Mouse (Mus musculus) adrenal gland, postnatal 0 days (tissue): ENCODE data around the gene Acads. TPM values are rescaled to one million over a fixed set of nuclear protein-coding genes. Genes with fewer than 3 reads are reported as not detected.

Experiments
- polyA plus RNA-seq: library from polyadenylated mRNA; unstranded; fragments of >200 nt; fragmentation: Nextera tagmentation; extraction: Ambion mirVana; gene quantifications from 2 replicates; pipeline ENCODE4 v1.2.1, GENCODE M21; 2015

The Acads gene
- polyA plus RNA-seq: 108 and 204 TPM in 2 replicates

DNA sequence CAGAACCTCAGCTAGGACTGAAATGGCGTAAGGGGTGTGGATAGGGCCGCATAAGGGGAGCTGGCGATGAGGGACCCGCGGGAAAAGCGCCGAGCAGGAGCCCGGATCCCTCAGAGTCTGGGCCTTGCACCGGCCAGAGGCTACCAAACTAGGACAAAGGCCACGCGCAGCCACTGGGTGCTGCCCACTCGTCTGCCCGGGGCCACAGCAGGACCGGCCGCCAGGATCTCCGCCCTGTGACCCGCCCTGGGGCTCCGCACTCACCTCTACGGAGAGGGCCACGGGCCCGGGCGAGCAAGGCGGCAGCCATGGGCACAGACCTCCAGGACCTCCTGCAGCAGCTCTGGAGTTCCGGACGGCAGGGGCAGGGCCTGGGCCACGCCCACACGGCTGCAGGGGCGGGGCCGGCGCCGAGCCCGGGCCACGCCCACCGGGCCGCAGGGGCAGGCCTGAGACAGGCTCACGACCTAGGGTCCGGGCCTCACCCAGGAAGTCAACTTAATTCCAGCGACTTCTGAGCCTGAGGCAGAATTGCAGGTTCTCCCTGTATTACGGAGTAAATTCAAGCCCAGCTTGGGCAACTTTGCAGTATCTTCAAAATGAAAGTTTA is at the start of gene Acads:
Gene Acads, minus strand, starts transcription at position 386 of the 610 bp plus-strand sequence.

DNA sequence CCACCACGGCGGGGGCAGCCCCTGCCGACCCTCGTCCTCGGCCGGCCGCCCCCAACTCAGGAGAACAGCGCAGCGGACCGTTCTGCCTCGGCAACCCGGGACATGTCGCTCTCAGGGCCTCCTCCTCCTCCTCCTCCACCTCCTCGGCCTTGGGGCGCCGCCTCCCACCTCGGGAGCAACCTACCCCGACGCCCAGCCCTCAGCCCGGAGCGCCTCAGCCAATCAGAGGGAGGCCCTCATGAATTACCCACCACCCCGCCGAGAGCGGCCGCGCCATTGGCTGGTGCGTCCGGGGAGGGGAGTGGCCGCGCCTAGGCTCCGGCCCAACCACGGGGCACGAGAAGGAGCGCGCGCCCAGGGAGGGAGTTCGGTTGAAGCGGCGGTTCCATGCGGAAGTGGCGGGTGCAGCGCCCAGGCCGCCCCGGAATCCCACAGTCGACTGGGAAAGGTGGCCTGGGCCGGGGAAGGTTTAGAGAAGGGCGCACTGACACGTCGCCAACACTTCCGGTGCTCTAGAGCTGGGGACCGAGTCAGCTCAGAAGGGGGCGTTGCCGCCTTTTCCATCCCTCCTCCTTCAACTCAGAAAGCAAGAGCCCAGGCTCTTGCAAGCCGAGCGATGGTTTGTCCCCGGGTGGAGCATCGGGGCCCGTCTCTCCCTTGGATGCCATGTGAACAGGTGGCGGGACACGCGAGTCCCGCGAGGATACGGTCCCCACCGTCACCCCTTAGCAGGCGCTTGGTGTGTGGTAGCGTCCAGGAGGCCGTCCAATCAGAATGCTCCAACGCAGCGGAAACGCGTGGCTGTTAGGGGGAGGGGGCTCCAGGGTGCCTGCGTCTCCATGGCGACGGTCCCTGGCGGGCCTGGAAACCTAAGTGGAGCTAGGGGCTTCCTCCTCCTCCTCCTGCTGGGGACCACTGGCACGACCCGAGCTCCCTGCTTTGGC is 39.2 kb upstream of the Acads start, which contains the start of gene Mlec:
Gene Mlec, minus strand, starts transcription at position 140 of the 944 bp plus-strand sequence.

GRCm38 (mm10) chr5:115134234-115135165 is 15.4 kb upstream of the Acads start, which contains the start of gene Unc119b:
TSS of gene Unc119b (minus strand) at chr5:115134975.

DNA sequence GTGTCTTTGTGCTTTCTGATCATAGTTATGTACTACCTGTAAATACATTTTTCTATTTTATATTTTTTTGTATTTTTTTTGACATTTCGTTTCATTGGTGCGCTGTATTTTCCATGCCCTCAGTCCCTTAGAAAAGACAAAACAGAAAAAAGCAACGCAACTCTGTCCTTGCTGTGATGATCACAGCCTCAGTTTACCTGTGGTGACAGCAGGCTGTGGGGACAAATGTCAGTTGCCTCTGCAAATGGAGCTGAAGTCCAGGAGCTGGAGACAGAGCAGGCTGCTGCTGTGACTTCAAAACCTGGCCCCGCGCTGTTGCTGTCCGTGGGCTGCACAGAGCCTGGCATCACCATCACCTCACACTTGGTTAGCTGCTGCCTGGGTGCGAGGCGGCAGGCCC is 21.0 kb downstream of the Acads start, which contains the start of gene Gm10401:
Gene Gm10401, minus strand, starts transcription at position 101 of the 400 bp plus-strand sequence.

Other genes with a start within 250 kb of the Acads start
- gene Oasl2, start 222.4 kb downstream of the Acads start, polyA plus RNA-seq: 31.4 and 33.4 TPM in 2 replicates
- 2.3 TPM in 2 replicates for gene Oasl1, start 196.1 kb downstream of the Acads start, polyA plus RNA-seq
- gene 2210016L21Rik, start 177.2 kb downstream of the Acads start, polyA plus RNA-seq: 53.5 and 59.4 TPM in 2 replicates
- gene Hnf1a, start 148.3 kb downstream of the Acads start, polyA plus RNA-seq: 0.43 and 0.47 TPM in 2 replicates
- gene Sppl3, start 108.2 kb downstream of the Acads start, polyA plus RNA-seq: 29.7 and 40.9 TPM in 2 replicates
- 14.9 and 15.3 TPM in 2 replicates for gene Gm10401, start 21.1 kb downstream of the Acads start, polyA plus RNA-seq
- 19.7 and 22.9 TPM in 2 replicates for gene Unc119b, start 15.6 kb upstream of the Acads start, polyA plus RNA-seq
- 44.5 and 51.0 TPM in 2 replicates for gene Mlec, start 38.8 kb upstream of the Acads start, polyA plus RNA-seq
- 1.2 and 2.4 TPM in 2 replicates for gene Cabp1, start 75.0 kb upstream of the Acads start, polyA plus RNA-seq
- 122 and 162 TPM in 2 replicates for gene Pop5, start 116.5 kb upstream of the Acads start, polyA plus RNA-seq
- gene Rnf10, start 153.6 kb upstream of the Acads start, polyA plus RNA-seq: 98.7 and 129 TPM in 2 replicates
- 28.4 and 38.6 TPM in 2 replicates for gene Coq5, start 160.3 kb upstream of the Acads start, polyA plus RNA-seq
- 875 and 948 TPM in 2 replicates for gene Dynll1, start 181.7 kb upstream of the Acads start, polyA plus RNA-seq
- gene Srsf9, start 207.8 kb upstream of the Acads start, polyA plus RNA-seq: 101 and 175 TPM in 2 replicates
- gene Gatc, start 221.8 kb upstream of the Acads start, polyA plus RNA-seq: 24.1 and 24.3 TPM in 2 replicates
- gene Triap1, start 221.9 kb upstream of the Acads start, polyA plus RNA-seq: 79.9 and 81.5 TPM in 2 replicates
- 1,163 and 1,602 TPM in 2 replicates for gene Cox6a1, start 229.6 kb upstream of the Acads start, polyA plus RNA-seq